In the genomic region with DNA sequence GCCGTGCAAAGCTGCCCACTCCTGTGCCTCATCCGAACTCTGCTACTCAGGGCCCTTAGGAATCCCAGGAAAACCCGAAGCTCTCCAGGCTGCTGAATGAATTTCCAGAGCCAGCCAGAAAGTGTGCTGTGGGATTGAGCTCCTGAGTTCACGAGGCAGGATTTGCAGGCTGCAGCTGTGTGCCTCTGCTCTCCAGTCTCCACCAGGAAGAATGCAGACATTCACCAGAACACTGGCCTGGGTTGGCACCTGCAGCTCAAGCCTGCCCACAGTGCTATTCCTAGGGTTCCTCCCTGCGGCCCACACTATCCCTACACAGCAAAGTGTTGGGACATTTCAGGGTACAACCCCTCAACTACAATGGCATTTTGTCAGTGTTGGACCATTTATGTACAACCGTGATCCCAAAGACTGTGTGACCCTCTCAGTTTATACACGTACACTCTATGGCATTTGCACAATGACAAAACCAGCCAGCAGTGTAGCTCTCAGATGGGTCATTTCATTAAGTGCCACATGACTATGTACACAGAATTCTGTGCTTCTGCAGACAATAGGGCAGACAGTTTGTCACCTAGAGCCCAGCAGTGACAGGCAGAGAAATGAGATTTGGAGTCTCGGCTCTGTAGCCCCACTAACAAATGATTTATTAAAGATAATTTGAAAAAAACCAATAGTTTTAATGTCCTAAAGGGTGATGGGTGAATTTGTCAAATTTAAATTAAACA, we compare ENCODE assay signal across 18 mouse cellular contexts.
A peak's percentile ranks its signal among the peaks of the same experiment; 100 is the strongest.
DNase-seq lines count a peak whose midpoint lies in the region; ATAC-seq and TF ChIP-seq lines count a peak whose summit lies in the region.
"Had no signal": no experiment of that assay in that cellular context is flagged by ENCODE, and none has a peak within 500 bp of the region (broad histone marks: within the 10 kb centered on the region; RNA-seq: fewer than 3 reads in every experiment).

No protein-coding gene starts in this region.

- H3K79me2 ChIP-seq in heart, adult 2 months (replicated peaks; ENCODE audit: control insufficient read depth, insufficient read depth, low read length) = no peaks in the 10 kb centered on the region

- no peak overlapping the region for H3K4me2 ChIP-seq in midbrain, postnatal 0 days (ENCODE audit: low read depth, low read length, poor library complexity, severe bottlenecking)
- H3K4me2 ChIP-seq in hindbrain, embryonic 16.5 days (ENCODE audit: low read length) = no peak overlapping the region
- no peak overlapping the region for H3K4me2 ChIP-seq in neural tube, embryonic 14.5 days (ENCODE audit: low read depth, low read length)
- H3K4me2 ChIP-seq: heart, embryonic 15.5 days had no signal

- 74% methylated on average over 8 of the region's 8 CpGs for WGBS in heart, adult 2 months
- whole genome bisulfite sequencing in midbrain, postnatal 0 days = 66% methylated on average over 8 of the region's 8 CpGs
- 81% methylated on average over 8 of the region's 8 CpGs for WGBS in midbrain, embryonic 10.5 days
- WGBS in hindbrain, embryonic 16.5 days = 50% methylated on average over 8 of the region's 8 CpGs
- 52% methylated on average over 8 of the region's 8 CpGs for WGBS in neural tube, embryonic 14.5 days

- no peak overlapping the region for H3K27ac ChIP-seq in heart, adult 2 months
- H3K27ac ChIP-seq in midbrain, postnatal 0 days (ENCODE audit: low read depth, low read length) = no peak overlapping the region
- H3K27ac ChIP-seq in midbrain, embryonic 10.5 days (replicated peaks) = no peak overlapping the region
- no peak overlapping the region for H3K27ac ChIP-seq in hindbrain, embryonic 16.5 days (ENCODE audit: low read depth, low read length)
- peak overlapping the region; percentile 40 for H3K27ac ChIP-seq in neural tube, embryonic 14.5 days (ENCODE audit: low read depth, low read length)
- H3K27ac ChIP-seq: heart, embryonic 15.5 days; liver, embryonic 14.5 days had no signal

- no peaks in the 10 kb centered on the region for H3K9me3 ChIP-seq in midbrain, postnatal 0 days (ENCODE audit: low read length)
- H3K9me3 ChIP-seq in midbrain, embryonic 10.5 days (replicated peaks) = no peaks in the 10 kb centered on the region
- no peaks in the 10 kb centered on the region for H3K9me3 ChIP-seq in hindbrain, embryonic 16.5 days (ENCODE audit: control insufficient read depth, low read length)
- H3K9me3 ChIP-seq in neural tube, embryonic 14.5 days (ENCODE audit: control insufficient read depth, low read length) = no peaks in the 10 kb centered on the region
- H3K9me3 ChIP-seq: heart, embryonic 15.5 days had no signal

- no peak overlapping the region for H3K4me3 ChIP-seq in heart, adult 2 months
- H3K4me3 ChIP-seq in midbrain, postnatal 0 days (ENCODE audit: low read depth, low read length) = no peak overlapping the region
- H3K4me3 ChIP-seq in midbrain, embryonic 10.5 days = no peak overlapping the region
- H3K4me3 ChIP-seq in hindbrain, embryonic 16.5 days (ENCODE audit: low read length) = no peak overlapping the region
- H3K4me3 ChIP-seq in neural tube, embryonic 14.5 days (ENCODE audit: low read depth, low read length) = no peak overlapping the region
- H3K4me3 ChIP-seq: erythroblast, embryonic 14.5 days; heart, embryonic 15.5 days had no signal

- no peak overlapping the region for H3K9ac ChIP-seq in heart, adult 2 months (ENCODE audit: low read depth, low read length)
- H3K9ac ChIP-seq in midbrain, postnatal 0 days (replicated peaks; ENCODE audit: low read length, poor library complexity, severe bottlenecking) = no peak overlapping the region
- no peak overlapping the region for H3K9ac ChIP-seq in hindbrain, embryonic 16.5 days (ENCODE audit: low read depth, low read length)
- H3K9ac ChIP-seq in neural tube, embryonic 14.5 days (replicated peaks; ENCODE audit: low read depth, low read length) = no peak overlapping the region
- H3K9ac ChIP-seq: heart, embryonic 15.5 days; liver, embryonic 14.5 days had no signal

- DNase-seq in heart, adult 11 months = peak; percentile 77
- no peak for DNase-seq in heart, adult 2 months
- DNase-seq in midbrain, postnatal 0 days (ENCODE audit: low spot score) = peak; percentile 15
- no peak for DNase-seq in midbrain, embryonic 10.5 days (ENCODE audit: low spot score)
- DNase-seq in cerebellum, adult 8-10 months = no peak
- no peak for DNase-seq in left cerebral cortex, postnatal 36 days (ENCODE audit: low spot score in 2 of 2)
- DNase-seq: adrenal gland, postnatal 10 days; cerebellum, adult 9-11 months; heart, adult 18-20 months; kidney, adult 2 months; kidney, postnatal 14 days; layer of hippocampus, adult 9-11 months had no signal

- no peak for TF ChIP-seq CTCF in heart, adult 2 months (IDR thresholded peaks at IDR 0.05)
- TF ChIP-seq CTCF in midbrain, postnatal 0 days (IDR thresholded peaks at IDR 0.05) = no peak

- H3K36me3 ChIP-seq in heart, adult 2 months (ENCODE audit: control insufficient read depth, insufficient read depth, low read length) = no peaks in the 10 kb centered on the region
- no peaks in the 10 kb centered on the region for H3K36me3 ChIP-seq in midbrain, postnatal 0 days (ENCODE audit: insufficient read depth, low read length)
- H3K36me3 ChIP-seq in midbrain, embryonic 10.5 days = no peaks in the 10 kb centered on the region
- no peaks in the 10 kb centered on the region for H3K36me3 ChIP-seq in hindbrain, embryonic 16.5 days (ENCODE audit: control insufficient read depth, insufficient read depth, low read length)
- H3K36me3 ChIP-seq in neural tube, embryonic 14.5 days (ENCODE audit: control insufficient read depth, insufficient read depth, low read length) = no peaks in the 10 kb centered on the region
- H3K36me3 ChIP-seq: heart, embryonic 15.5 days had no signal

- no peaks in the 10 kb centered on the region for H3K4me1 ChIP-seq in heart, adult 2 months (ENCODE audit: control insufficient read depth, insufficient read depth, low read length)
- no peaks in the 10 kb centered on the region for H3K4me1 ChIP-seq in midbrain, postnatal 0 days (ENCODE audit: insufficient read depth, low read length)
- H3K4me1 ChIP-seq in midbrain, embryonic 10.5 days = no peaks in the 10 kb centered on the region
- H3K4me1 ChIP-seq in hindbrain, embryonic 16.5 days (ENCODE audit: control insufficient read depth, insufficient read depth, low read depth, low read length) = peaks cover 3% of the 10 kb centered on the region; the same call in 1 of the 2 replicates
- 0 out of 2 replicates have a peak, but pooled peaks cover 2% of the 10 kb centered on the region for H3K4me1 ChIP-seq in neural tube, embryonic 14.5 days (ENCODE audit: control insufficient read depth, insufficient read depth, low read length)
- H3K4me1 ChIP-seq: heart, embryonic 15.5 days had no signal

- no peak for TF ChIP-seq POLR2A in heart, adult 2 months (IDR thresholded peaks at IDR 0.05; ENCODE audit: insufficient read depth, low read depth, low read length)

- intact Hi-C loops in heart, adult 2 months (cut with DNase I) = no loop called here
- intact Hi-C loops in left cerebral cortex, postnatal 36 days (cut with DNase I) = no loop called here

- no peaks in the 10 kb centered on the region for H3K27me3 ChIP-seq in heart, adult 2 months (ENCODE audit: control insufficient read depth, insufficient read depth, low read length)
- no peaks in the 10 kb centered on the region for H3K27me3 ChIP-seq in midbrain, postnatal 0 days (ENCODE audit: insufficient read depth, low read length)
- no peaks in the 10 kb centered on the region for H3K27me3 ChIP-seq in midbrain, embryonic 10.5 days (ENCODE audit: low read depth, poor library complexity, severe bottlenecking)
- no peaks in the 10 kb centered on the region for H3K27me3 ChIP-seq in hindbrain, embryonic 16.5 days (replicated peaks; ENCODE audit: control insufficient read depth, insufficient read depth, low read length)
- no peaks in the 10 kb centered on the region for H3K27me3 ChIP-seq in neural tube, embryonic 14.5 days (ENCODE audit: control insufficient read depth, insufficient read depth, low read length)
- H3K27me3 ChIP-seq: heart, embryonic 15.5 days had no signal

- TF ChIP-seq EP300 in heart, adult 2 months (IDR thresholded peaks at IDR 0.05; ENCODE audit: insufficient read depth, low read depth, low read length) = no peak

- ATAC-seq in midbrain, postnatal 0 days (ENCODE audit: low FRiP score) = no peak
- ATAC-seq in hindbrain, embryonic 16.5 days = peak; percentile 58
- peak; percentile 70 for ATAC-seq in neural tube, embryonic 14.5 days (ENCODE audit: low read depth)
- ATAC-seq: forebrain, embryonic 14.5 days had no signal

Comparison
In these comparisons a context has a peak if more than half of its experiments do, and no peak if none do; other contexts are left out.
1. DNase-seq: peak in heart, adult 11 months (single experiment) and midbrain, postnatal 0 days (single experiment); none in heart, adult 2 months (0 of 2), midbrain, embryonic 10.5 days (single experiment), cerebellum, adult 8-10 months (single experiment) and left cerebral cortex, postnatal 36 days (0 of 2).